Mouse (Mus musculus) midbrain, postnatal 0 days (tissue): ENCODE measurements at regions not wholly inside any gene's neighbourhood (a gene's known extent, or its start where the extent isn't known, plus 50 kb on each side); places are given as distances from the start of the nearest gene placed in this dataset.

Experiments
- ATAC-seq: fragments of 200-750 bp; cut with Nextera tagmentation; 2 replicates; pipeline ENCODE4 v1.8.0; 2017; ENCODE audit warnings: moderate number of reproducible peaks, mild to moderate bottlenecking, moderate TSS enrichment, moderate library complexity; ENCODE audit not compliant: low FRiP score
- DNase-seq: peaks from one replicate; pipeline ENCODE4 v3.0.0-alpha.2; 2015; ENCODE audit warnings: low spot score
- H3K27ac ChIP-seq: fragments of 300-500 bp; sonication (generic); 2 replicates; pipeline ENCODE4 v1.5.1; 2014; ENCODE audit warnings: low read depth, mild to moderate bottlenecking, low read length, mixed read lengths
- H3K27me3 ChIP-seq: fragments of 300-500 bp; sonication (generic); 2 replicates; pipeline ENCODE4 v1.6.1; 2014; ENCODE audit warnings: low read length, control low read depth, mixed read lengths; ENCODE audit not compliant: insufficient read depth
- H3K36me3 ChIP-seq: fragments of 300-500 bp; sonication (generic); 2 replicates; pipeline ENCODE4 v1.6.1; 2014; ENCODE audit warnings: low read length, control low read depth, mixed read lengths; ENCODE audit not compliant: insufficient read depth
- H3K4me1 ChIP-seq: fragments of 300-500 bp; sonication (generic); 2 replicates; pipeline ENCODE4 v1.6.1; 2014; ENCODE audit warnings: mild to moderate bottlenecking, control low read depth, antibody characterized with exemption, low read length, mixed read lengths; ENCODE audit not compliant: insufficient read depth
- H3K4me2 ChIP-seq: fragments of 300-500 bp; sonication (generic); 2 replicates; pipeline ENCODE4 v1.6.1; 2014; ENCODE audit warnings: low read depth, mild to moderate bottlenecking, low read length, mixed read lengths; ENCODE audit not compliant: poor library complexity, severe bottlenecking
- H3K4me3 ChIP-seq: fragments of 300-500 bp; sonication (generic); 2 replicates; pipeline ENCODE4 v1.5.1; 2014; ENCODE audit warnings: low read depth, mild to moderate bottlenecking, low read length, moderate library complexity
- H3K9ac ChIP-seq: fragments of 300-500 bp; sonication (generic); replicated peaks from 2 replicates; pipeline ENCODE4 v1.6.1; 2014; ENCODE audit warnings: mild to moderate bottlenecking, low read length, moderate library complexity, mixed read lengths; ENCODE audit not compliant: poor library complexity, severe bottlenecking
- H3K9me3 ChIP-seq: fragments of 300-500 bp; sonication (generic); 2 replicates; pipeline ENCODE4 v1.6.1; 2016; ENCODE audit warnings: low read length, control low read depth
- CTCF ChIP-seq: IDR thresholded peaks from 2 replicates; pipeline ENCODE4 v1.5.1; 2016; ENCODE audit warnings: antibody characterized with exemption, mild to moderate bottlenecking
- whole genome bisulfite sequencing: fragments of 180-500 bp; shearing (Covaris S2); extraction: QIAGEN DNeasy Blood & Tissue Kit; methylation state at CpG from one replicate; pipeline ENCODE4 v1.1.7; 2014; 5-methylcytosine and 5-hydroxymethylcytosine counted together

- Histone ChIP-seq H3K27me3 (no peaks in the 10 kb centered on the region), H3K9me3 (no peaks in the 10 kb centered on the region), H3K4me1 (no peaks in the 10 kb centered on the region), H3K9ac (no peak overlapping the region), H3K4me3 (no peak overlapping the region), H3K4me2 (no peak overlapping the region), H3K27ac (no peak overlapping the region), H3K36me3 (no peaks in the 10 kb centered on the region)
- no peak for TF ChIP-seq CTCF
- ATAC-seq (no peak), DNase-seq (no peak)
- WGBS, result 91% methylated on average over 6 of the region's 6 CpGs
These were observed 99.2 kb upstream of the Twist2 start for GRCm38 (mm10) chr1:91702021-91702420.

- ATAC-seq (no peak), DNase-seq (no peak)
- no peak for TF ChIP-seq CTCF
- Histone ChIP-seq H3K27ac (no peak overlapping the region), H3K9ac (no peak overlapping the region), H3K27me3 (no peaks in the 10 kb centered on the region), H3K36me3 (no peaks in the 10 kb centered on the region), H3K9me3 (no peaks in the 10 kb centered on the region), H3K4me1 (no peaks in the 10 kb centered on the region), H3K4me2 (no peak overlapping the region), H3K4me3 (no peak overlapping the region)
These were observed 98.5 kb upstream of the Twist2 start for GRCm38 (mm10) chr1:91702737-91703136.

GRCm38 (mm10) chr1:91705451-91705850, 95.8 kb upstream of the Twist2 start:
- no peak for TF ChIP-seq CTCF
- DNase-seq (no peak), ATAC-seq (no peak)
- H3K36me3 ChIP-seq, result no peaks in the 10 kb centered on the region
- no peaks in the 10 kb centered on the region for H3K9me3 ChIP-seq
- no peak overlapping the region for H3K9ac ChIP-seq
- H3K27me3 ChIP-seq, result no peaks in the 10 kb centered on the region; the same call in 1 of the 2 replicates
- H3K4me2 ChIP-seq, result no peak overlapping the region
- H3K4me3 ChIP-seq, result no peak overlapping the region
- no peak overlapping the region for H3K27ac ChIP-seq
- H3K4me1 ChIP-seq, result no peaks in the 10 kb centered on the region
- 73% methylated on average over 9 of the region's 9 CpGs for WGBS

DNA sequence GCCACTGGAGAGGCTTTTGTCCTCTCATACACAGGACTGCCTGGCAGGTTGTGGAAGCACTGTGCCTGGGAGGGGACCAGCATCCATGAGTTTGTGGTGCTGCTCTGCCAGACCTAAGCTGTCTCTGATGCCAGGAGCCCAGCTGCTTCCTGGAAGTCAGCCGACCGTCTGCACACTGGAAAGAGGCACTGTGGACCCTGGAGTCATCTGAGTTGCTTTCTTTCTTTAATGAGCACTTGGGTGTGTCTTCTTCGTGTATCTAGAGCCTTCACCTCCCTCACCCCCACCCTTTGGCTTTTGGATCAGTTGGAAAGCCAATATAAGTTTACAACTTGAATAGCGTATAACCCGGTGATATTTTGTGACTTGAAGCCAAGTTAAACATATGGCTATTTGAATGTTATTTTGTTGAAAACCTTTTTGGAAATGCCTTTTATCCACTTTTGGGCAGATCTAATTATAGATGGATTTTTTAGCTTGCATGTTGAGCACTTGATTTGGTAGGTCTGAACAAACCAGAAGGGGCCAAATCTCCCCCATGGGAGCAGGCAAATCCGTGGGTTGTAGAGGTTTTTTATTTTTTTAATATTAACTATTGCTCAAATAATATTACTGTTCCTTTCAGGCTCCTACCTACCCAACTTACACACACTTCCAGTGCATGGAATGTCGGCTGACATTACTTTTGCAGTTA, 92.6 kb upstream of the Twist2 start:
- Histone ChIP-seq H3K9ac (no peak overlapping the region), H3K4me3 (no peak overlapping the region), H3K9me3 (no peaks in the 10 kb centered on the region), H3K27me3 (no peaks in the 10 kb centered on the region; the same call in 1 of the 2 replicates), H3K4me1 (no peaks in the 10 kb centered on the region), H3K4me2 (no peak overlapping the region), H3K36me3 (no peaks in the 10 kb centered on the region), H3K27ac (no peak overlapping the region)
- no peak for TF ChIP-seq CTCF
- 66% methylated on average over 7 of the region's 7 CpGs for WGBS
- DNase-seq (peak; percentile 79), ATAC-seq (no peak; the same call in 1 of the 2 replicates)

GRCm38 (mm10) chr1:91709244-91709600, 92.0 kb upstream of the Twist2 start:
- Histone ChIP-seq H3K36me3 (no peaks in the 10 kb centered on the region), H3K27ac (no peak overlapping the region), H3K4me2 (no peak overlapping the region), H3K9ac (no peak overlapping the region), H3K4me3 (no peak overlapping the region), H3K9me3 (no peaks in the 10 kb centered on the region), H3K27me3 (no peaks in the 10 kb centered on the region; the same call in 1 of the 2 replicates), H3K4me1 (no peaks in the 10 kb centered on the region)
- TF ChIP-seq CTCF, result no peak
- ATAC-seq, result no peak
- no peak for DNase-seq
- 97% methylated on average over 1 of the region's 1 CpGs for WGBS

GRCm38 (mm10) chr1:91713131-91713530, 88.1 kb upstream of the Twist2 start:
- TF ChIP-seq CTCF, result no peak
- no peaks in the 10 kb centered on the region for H3K36me3 ChIP-seq
- ATAC-seq (no peak), DNase-seq (no peak)
- H3K4me1 ChIP-seq, result no peaks in the 10 kb centered on the region
- no peaks in the 10 kb centered on the region for H3K9me3 ChIP-seq
- H3K4me2 ChIP-seq, result no peak overlapping the region
- 89% methylated on average over 11 of the region's 11 CpGs for WGBS
- H3K27me3 ChIP-seq, result no peaks in the 10 kb centered on the region; the same call in 1 of the 2 replicates
- H3K4me3 ChIP-seq, result no peak overlapping the region
- no peak overlapping the region for H3K27ac ChIP-seq
- no peak overlapping the region for H3K9ac ChIP-seq
